ENCODE assay signal across 24 mouse cellular contexts in genomic region chr3:55528012-55528411, GRCm38 (mm10). TPM values are rescaled to one million over a fixed set of nuclear protein-coding genes. Genes with fewer than 3 reads are reported as not detected.
DNase-seq lines count a peak whose midpoint lies in the region; ATAC-seq lines count a peak whose summit lies in the region.
"Had no signal": no experiment of that assay in that cellular context is flagged by ENCODE, and none has a peak within 500 bp of the region (broad histone marks: within the 10 kb centered on the region; RNA-seq: fewer than 3 reads in every experiment).

No protein-coding gene starts in this region.

- H3K36me3 ChIP-seq in midbrain, embryonic 12.5 days: no peaks in the 10 kb centered on the region
- no peaks in the 10 kb centered on the region for H3K36me3 ChIP-seq in midbrain, embryonic 10.5 days
- no peaks in the 10 kb centered on the region for H3K36me3 ChIP-seq in hindbrain, embryonic 15.5 days
- H3K36me3 ChIP-seq in neural tube, embryonic 14.5 days (ENCODE audit: control insufficient read depth, insufficient read depth, low read length): no peaks in the 10 kb centered on the region
- H3K36me3 ChIP-seq: heart, embryonic 15.5 days; kidney, embryonic 15.5 days; limb, embryonic 15.5 days; liver, embryonic 15.5 days had no signal

- H3K4me2 ChIP-seq in midbrain, embryonic 12.5 days (replicated peaks): no peak overlapping the region
- no peak overlapping the region for H3K4me2 ChIP-seq in hindbrain, embryonic 15.5 days
- H3K4me2 ChIP-seq in neural tube, embryonic 14.5 days (ENCODE audit: low read depth, low read length): no peak overlapping the region
- H3K4me2 ChIP-seq: heart, embryonic 15.5 days; kidney, embryonic 15.5 days; limb, embryonic 15.5 days; liver, embryonic 15.5 days had no signal

- no peak overlapping the region for H3K9ac ChIP-seq in midbrain, embryonic 12.5 days (replicated peaks)
- H3K9ac ChIP-seq in hindbrain, embryonic 15.5 days: no peak overlapping the region
- H3K9ac ChIP-seq in neural tube, embryonic 14.5 days (replicated peaks; ENCODE audit: low read depth, low read length): no peak overlapping the region
- H3K9ac ChIP-seq: heart, embryonic 15.5 days; kidney, embryonic 15.5 days; limb, embryonic 15.5 days; liver, embryonic 15.5 days had no signal

- H3K4me3 ChIP-seq in midbrain, embryonic 12.5 days: no peak overlapping the region
- no peak overlapping the region for H3K4me3 ChIP-seq in midbrain, embryonic 10.5 days
- no peak overlapping the region for H3K4me3 ChIP-seq in hindbrain, embryonic 15.5 days
- no peak overlapping the region for H3K4me3 ChIP-seq in neural tube, embryonic 14.5 days (ENCODE audit: low read depth, low read length)
- H3K4me3 ChIP-seq: heart, embryonic 15.5 days; kidney, embryonic 15.5 days; limb, embryonic 15.5 days; liver, embryonic 15.5 days had no signal

- peak overlapping the region; percentile 50 for H3K27ac ChIP-seq in midbrain, embryonic 12.5 days (replicated peaks)
- H3K27ac ChIP-seq in midbrain, embryonic 10.5 days (replicated peaks): no peak overlapping the region
- H3K27ac ChIP-seq in hindbrain, embryonic 15.5 days (replicated peaks): peak overlapping the region; percentile 66
- H3K27ac ChIP-seq in neural tube, embryonic 14.5 days (ENCODE audit: low read depth, low read length): peak overlapping the region; percentile 6; the same call in 1 of the 2 replicates
- H3K27ac ChIP-seq: heart, embryonic 15.5 days; kidney, embryonic 15.5 days; limb, embryonic 15.5 days; liver, embryonic 15.5 days had no signal

- no peaks in the 10 kb centered on the region for H3K27me3 ChIP-seq in midbrain, embryonic 12.5 days
- H3K27me3 ChIP-seq in midbrain, embryonic 10.5 days (ENCODE audit: low read depth, poor library complexity, severe bottlenecking): 0 out of 2 replicates have a peak, but pooled peaks cover 4% of the 10 kb centered on the region
- H3K27me3 ChIP-seq in hindbrain, embryonic 15.5 days: no peaks in the 10 kb centered on the region
- H3K27me3 ChIP-seq in neural tube, embryonic 14.5 days (ENCODE audit: control insufficient read depth, insufficient read depth, low read length): no peaks in the 10 kb centered on the region
- H3K27me3 ChIP-seq: CH12.LX; heart, embryonic 15.5 days; kidney, embryonic 15.5 days; limb, embryonic 15.5 days; liver, embryonic 15.5 days had no signal

- H3K9me3 ChIP-seq in midbrain, embryonic 12.5 days: no peaks in the 10 kb centered on the region
- H3K9me3 ChIP-seq in midbrain, embryonic 10.5 days (replicated peaks): no peaks in the 10 kb centered on the region
- no peaks in the 10 kb centered on the region for H3K9me3 ChIP-seq in hindbrain, embryonic 15.5 days
- no peaks in the 10 kb centered on the region for H3K9me3 ChIP-seq in neural tube, embryonic 14.5 days (ENCODE audit: control insufficient read depth, low read length)
- H3K9me3 ChIP-seq: heart, embryonic 15.5 days; kidney, embryonic 15.5 days; limb, embryonic 15.5 days; liver, embryonic 15.5 days had no signal

- peaks cover 43% of the 10 kb centered on the region for H3K4me1 ChIP-seq in midbrain, embryonic 12.5 days
- peaks cover 53% of the 10 kb centered on the region for H3K4me1 ChIP-seq in midbrain, embryonic 10.5 days
- peaks cover 55% of the 10 kb centered on the region for H3K4me1 ChIP-seq in hindbrain, embryonic 15.5 days (replicated peaks)
- peaks cover 64% of the 10 kb centered on the region for H3K4me1 ChIP-seq in neural tube, embryonic 14.5 days (ENCODE audit: control insufficient read depth, insufficient read depth, low read length)
- H3K4me1 ChIP-seq: liver, embryonic 15.5 days had no signal

- peak; percentile 35 for DNase-seq in cerebellum, adult 9-11 months
- DNase-seq in cerebellum, adult 11 months: no peak
- no peak for DNase-seq in midbrain, embryonic 10.5 days (ENCODE audit: low spot score)
- no peak for DNase-seq in thymus, postnatal 4 days
- DNase-seq in lung, adult 18-20 months: no peak
- DNase-seq: adrenal gland, postnatal 14 days; embryo, embryonic 11 days; gastrocnemius, postnatal 10 days; layer of hippocampus, postnatal 36 days had no signal

- WGBS in midbrain, embryonic 12.5 days: 66% methylated on average over 5 of the region's 5 CpGs
- WGBS in midbrain, embryonic 10.5 days: 88% methylated on average over 5 of the region's 5 CpGs
- 59% methylated on average over 5 of the region's 5 CpGs for WGBS in hindbrain, embryonic 15.5 days
- WGBS in neural tube, embryonic 14.5 days: 63% methylated on average over 5 of the region's 5 CpGs

- no peak for ATAC-seq in midbrain, embryonic 12.5 days (ENCODE audit: low FRiP score, low read depth)
- ATAC-seq in hindbrain, embryonic 15.5 days (ENCODE audit: low FRiP score, low read depth): no peak
- ATAC-seq in neural tube, embryonic 14.5 days (ENCODE audit: low read depth): no peak
- ATAC-seq: intestine, postnatal 0 days; lung, postnatal 0 days had no signal

RNA-seq across cellular contexts. Expression of gene Gm21954, which starts 56.0 kb away (rescaled TPM):
- not detected in 2 replicates for polyA plus RNA-seq in midbrain, embryonic 12.5 days (2016; fragmentation: Nextera tagmentation; extraction: Ambion mirVana)
- polyA plus RNA-seq in midbrain, embryonic 10.5 days (2016; fragmentation: Nextera tagmentation; extraction: Ambion mirVana): not detected in 2 replicates
- not detected in 2 replicates for polyA plus RNA-seq in hindbrain, embryonic 15.5 days (2015; fragmentation: Nextera tagmentation; extraction: Ambion mirVana)
- not detected in 2 replicates for polyA plus RNA-seq in neural tube, embryonic 14.5 days (2014; fragmentation: Nextera tagmentation; extraction: Ambion mirVana)
- polyA plus RNA-seq: embryonic facial prominence, embryonic 14.5 days; frontal cortex, adult 2 months; heart, embryonic 15.5 days; intestine, postnatal 0 days; kidney, embryonic 15.5 days; large intestine, adult 2 months; limb, embryonic 15.5 days; liver, embryonic 15.5 days; lung, postnatal 0 days; stomach, embryonic 16.5 days; thymus, postnatal 0 days had no signal
